Mouse (Mus musculus) liver, embryonic 14.5 days (tissue): Measurements from ENCODE around the gene OR5BS1P. TPM values are rescaled to one million over a fixed set of nuclear protein-coding genes. Genes with fewer than 3 reads are reported as not detected.

Experiments used
- ATAC-seq: fragments of 200-750 bp; cut with Nextera tagmentation; 2 replicates; pipeline ENCODE4 v1.8.0; 2017; ENCODE audit warnings: moderate number of reproducible peaks, mild to moderate bottlenecking, moderate library complexity; ENCODE audit not compliant: insufficient read depth
- DNase-seq, 3 experiments: peaks; one replicate each; pipeline ENCODE4 v3.0.0-alpha.2; 2012 to 2013; ENCODE audit warnings: low read depth in 3 of 3, low spot score in 3 of 3
- H3K27ac ChIP-seq: fragments of 300-500 bp; sonication (generic); 2 replicates; pipeline ENCODE4 v1.5.1; 2014; ENCODE audit warnings: moderate library complexity, mild to moderate bottlenecking, control low read depth, inconsistent platforms
- H3K27me3 ChIP-seq: fragments of 300-500 bp; sonication (generic); 2 replicates; pipeline ENCODE4 v1.6.1; 2014; ENCODE audit warnings: mild to moderate bottlenecking, low read length, moderate library complexity; ENCODE audit not compliant: control insufficient read depth, insufficient read depth
- H3K36me3 ChIP-seq: fragments of 300-500 bp; sonication (generic); replicated peaks from 2 replicates; pipeline ENCODE4 v1.6.1; 2014; ENCODE audit warnings: low read depth; ENCODE audit not compliant: control insufficient read depth, insufficient read depth
- H3K4me1 ChIP-seq, 2 experiments: fragments of 200-500 bp in 1 of 2; fragments of 300-500 bp in 1 of 2; sonication (generic) in 1 of 2; replicated peaks; 2 replicates each; pipeline ENCODE4 v1.6.1; 2012 to 2014; ENCODE audit warnings: antibody characterized with exemption in 1 of 2, inconsistent platforms in 1 of 2, low read length in 1 of 2; ENCODE audit not compliant: control insufficient read depth in 2 of 2, insufficient read depth in 2 of 2
- H3K4me2 ChIP-seq: fragments of 300-500 bp; sonication (generic); 2 replicates; pipeline ENCODE4 v1.6.1; 2014; ENCODE audit warnings: low read depth, mild to moderate bottlenecking, control low read depth, moderate library complexity
- H3K4me3 ChIP-seq, 2 experiments: fragments of 200-500 bp in 1 of 2; fragments of 300-500 bp in 1 of 2; sonication (generic) in 1 of 2; 2 replicates each; pipeline ENCODE4 v1.5.1; 2012 to 2014; ENCODE audit warnings: low read depth in 2 of 2, low read length in 2 of 2, mild to moderate bottlenecking in 2 of 2, control low read depth in 1 of 2, inconsistent platforms in 1 of 2, moderate library complexity in 1 of 2; ENCODE audit not compliant: insufficient read depth in 1 of 2
- H3K9ac ChIP-seq: fragments of 300-500 bp; sonication (generic); replicated peaks from 2 replicates; pipeline ENCODE4 v1.6.1; 2014; ENCODE audit warnings: mild to moderate bottlenecking, control low read depth, moderate library complexity
- H3K9me3 ChIP-seq: fragments of 300-500 bp; sonication (generic); 2 replicates; pipeline ENCODE4 v1.6.1; 2016; ENCODE audit warnings: low read length, mixed read lengths; ENCODE audit not compliant: control insufficient read depth
- CTCF ChIP-seq: IDR thresholded peaks from 2 replicates; pipeline ENCODE4 v1.5.1; 2016; ENCODE audit warnings: antibody characterized with exemption, low read depth, control low read depth
- EP300 ChIP-seq: IDR thresholded peaks from 2 replicates; pipeline ENCODE4 v1.6.1; 2016; ENCODE audit warnings: antibody characterized with exemption, low read depth
- WGBS: fragments of 180-500 bp; shearing (Covaris S2); extraction: QIAGEN DNeasy Blood & Tissue Kit; methylation state at CpG from one replicate; pipeline ENCODE4 v1.1.7; 2014; ENCODE audit not compliant: insufficient replicate concordance; 5-methylcytosine and 5-hydroxymethylcytosine counted together
- microRNA-seq: library from miRNA; unstranded; fragments of <30 nt; microRNA quantifications from one replicate; pipeline ENCODE4, GENCODE M21; 2016
- polyA plus RNA-seq, 2 experiments: library from polyadenylated mRNA; depleted of rRNA in 1 of 2; stranded (reverse) in 1 of 2; unstranded in 1 of 2; fragments of >200 nt; fragmentation: Nextera tagmentation in 1 of 2; extraction: Ambion mirVana in 1 of 2; gene quantifications; 2 replicates each; pipeline versions ENCODE4 v1.2.1 to v1.2.3; 2012 to 2014

The OR5BS1P gene
- polyA plus RNA-seq, 2 experiments, result not detected

GRCm38 (mm10) chr15:98527056-98527771, 57.5 kb downstream of the OR5BS1P start:
- Histone ChIP-seq H3K36me3 (peaks cover 78% of the 10 kb centered on the region), H3K9me3 (no peaks in the 10 kb centered on the region), H3K27me3 (no peaks in the 10 kb centered on the region), H3K9ac (no peak overlapping the region), H3K4me1 (peaks cover 4 to 6% of the 10 kb centered on the region in 2 experiments), H3K27ac (no peak overlapping the region), H3K4me3 (no peak overlapping the region), H3K4me2 (no peak overlapping the region)
- TF ChIP-seq EP300 (no peak), CTCF (no peak)
- 86% methylated on average over 5 of the region's 5 CpGs for WGBS
- ATAC-seq (no peak), DNase-seq (no peak)

- no peak for DNase-seq
- no peaks in the 10 kb centered on the region for H3K27me3 ChIP-seq
- no peak overlapping the region for H3K9ac ChIP-seq
- H3K4me1 ChIP-seq, result peaks cover 8 to 10% of the 10 kb centered on the region in 2 experiments
- no peak overlapping the region for H3K27ac ChIP-seq
- WGBS, result 84% methylated on average over 5 of the region's 5 CpGs
- peaks cover 69% of the 10 kb centered on the region for H3K36me3 ChIP-seq
- no peaks in the 10 kb centered on the region for H3K9me3 ChIP-seq
- no peak for TF ChIP-seq CTCF
- TF ChIP-seq EP300, result no peak
- no peak overlapping the region for H3K4me2 ChIP-seq
- no peak for ATAC-seq
- no peak overlapping the region for H3K4me3 ChIP-seq
Observed at GRCm38 (mm10) chr15:98528066-98528563, 58.4 kb downstream of the OR5BS1P start.

Small RNAs within 50 kb of the gene (microRNA-seq; reads per million reads assigned to microRNA genes)
- 1.3 reads per million for gene Mir1291

Other genes starting within 250 kb of the OR5BS1P start
- not detected in 2 replicates for gene Gm44579, start 248.9 kb upstream of the OR5BS1P start, polyA plus RNA-seq (2012; rRNA removed)
- not detected in 2 replicates for gene Gm44579, start 248.9 kb upstream of the OR5BS1P start, polyA plus RNA-seq (2014; fragmentation: Nextera tagmentation; extraction: Ambion mirVana)
- not detected in 2 replicates for gene Olfr287, start 248.8 kb upstream of the OR5BS1P start, polyA plus RNA-seq (2012; rRNA removed)
- not detected in 2 replicates for gene Olfr287, start 248.8 kb upstream of the OR5BS1P start, polyA plus RNA-seq (2014; fragmentation: Nextera tagmentation; extraction: Ambion mirVana)
- gene Olfr286, start 235.4 kb upstream of the OR5BS1P start, polyA plus RNA-seq (2012; rRNA removed), result not detected in 2 replicates
- not detected in 2 replicates for gene Olfr286, start 235.4 kb upstream of the OR5BS1P start, polyA plus RNA-seq (2014; fragmentation: Nextera tagmentation; extraction: Ambion mirVana)
- gene H1fnt, start 212.6 kb upstream of the OR5BS1P start, polyA plus RNA-seq (2012; rRNA removed), result not detected in 2 replicates
- not detected in 2 replicates for gene H1fnt, start 212.6 kb upstream of the OR5BS1P start, polyA plus RNA-seq (2014; fragmentation: Nextera tagmentation; extraction: Ambion mirVana)
- 0.03 and 0.11 TPM in 2 replicates for gene Zfp641, start 173.7 kb upstream of the OR5BS1P start, polyA plus RNA-seq (2012; rRNA removed)
- gene Zfp641, start 173.7 kb upstream of the OR5BS1P start, polyA plus RNA-seq (2014; fragmentation: Nextera tagmentation; extraction: Ambion mirVana), result 0.08 and 0.09 TPM in 2 replicates
- not detected in 2 replicates for gene Olfr285, start 152.5 kb upstream of the OR5BS1P start, polyA plus RNA-seq (2012; rRNA removed)
- gene Olfr285, start 152.5 kb upstream of the OR5BS1P start, polyA plus RNA-seq (2014; fragmentation: Nextera tagmentation; extraction: Ambion mirVana), result not detected in 2 replicates
- gene Olfr284, start 128.9 kb upstream of the OR5BS1P start, polyA plus RNA-seq (2012; rRNA removed), result not detected in 2 replicates
- not detected in 2 replicates for gene Olfr284, start 128.9 kb upstream of the OR5BS1P start, polyA plus RNA-seq (2014; fragmentation: Nextera tagmentation; extraction: Ambion mirVana)
- not detected in 2 replicates for gene Olfr283, start 89.0 kb upstream of the OR5BS1P start, polyA plus RNA-seq (2012; rRNA removed)
- not detected in 2 replicates for gene Olfr283, start 89.0 kb upstream of the OR5BS1P start, polyA plus RNA-seq (2014; fragmentation: Nextera tagmentation; extraction: Ambion mirVana)
- not detected in 2 replicates for gene Olfr282, start 38.7 kb upstream of the OR5BS1P start, polyA plus RNA-seq (2012; rRNA removed)
- not detected in 2 replicates for gene Olfr282, start 38.7 kb upstream of the OR5BS1P start, polyA plus RNA-seq (2014; fragmentation: Nextera tagmentation; extraction: Ambion mirVana)
- not detected in 2 replicates for gene Olfr281, start 17.3 kb upstream of the OR5BS1P start, polyA plus RNA-seq (2012; rRNA removed)
- gene Olfr281, start 17.3 kb upstream of the OR5BS1P start, polyA plus RNA-seq (2014; fragmentation: Nextera tagmentation; extraction: Ambion mirVana), result not detected in 2 replicates
- gene Lalba, start 12.8 kb downstream of the OR5BS1P start, polyA plus RNA-seq (2012; rRNA removed), result not detected in 2 replicates
- gene Lalba, start 12.8 kb downstream of the OR5BS1P start, polyA plus RNA-seq (2014; fragmentation: Nextera tagmentation; extraction: Ambion mirVana), result not detected in 2 replicates
- gene Olfr279, start 22.5 kb downstream of the OR5BS1P start, polyA plus RNA-seq (2012; rRNA removed), result not detected in 2 replicates
- not detected in 2 replicates for gene Olfr279, start 22.5 kb downstream of the OR5BS1P start, polyA plus RNA-seq (2014; fragmentation: Nextera tagmentation; extraction: Ambion mirVana)
- 17.5 and 21.7 TPM in 2 replicates for gene Kansl2, start 64.4 kb downstream of the OR5BS1P start, polyA plus RNA-seq (2012; rRNA removed)
- gene Kansl2, start 64.4 kb downstream of the OR5BS1P start, polyA plus RNA-seq (2014; fragmentation: Nextera tagmentation; extraction: Ambion mirVana), result 31.1 and 35.6 TPM in 2 replicates
- 6.1 and 8.2 TPM in 2 replicates for gene Ccnt1, start 101.0 kb downstream of the OR5BS1P start, polyA plus RNA-seq (2012; rRNA removed)
- gene Ccnt1, start 101.0 kb downstream of the OR5BS1P start, polyA plus RNA-seq (2014; fragmentation: Nextera tagmentation; extraction: Ambion mirVana), result 23.7 and 24.7 TPM in 2 replicates
- not detected in 2 replicates for gene 4930415O20Rik, start 101.1 kb downstream of the OR5BS1P start, polyA plus RNA-seq (2012; rRNA removed)
- gene 4930415O20Rik, start 101.1 kb downstream of the OR5BS1P start, polyA plus RNA-seq (2014; fragmentation: Nextera tagmentation; extraction: Ambion mirVana), result not detected in 2 replicates
- 11.3 and 13.1 TPM in 2 replicates for gene Adcy6, start 140.2 kb downstream of the OR5BS1P start, polyA plus RNA-seq (2012; rRNA removed)
- 4.2 and 5.7 TPM in 2 replicates for gene Adcy6, start 140.2 kb downstream of the OR5BS1P start, polyA plus RNA-seq (2014; fragmentation: Nextera tagmentation; extraction: Ambion mirVana)
- gene Cacnb3, start 160.9 kb downstream of the OR5BS1P start, polyA plus RNA-seq (2012; rRNA removed), result 0.85 and 1.5 TPM in 2 replicates
- 0.27 and 0.42 TPM in 2 replicates for gene Cacnb3, start 160.9 kb downstream of the OR5BS1P start, polyA plus RNA-seq (2014; fragmentation: Nextera tagmentation; extraction: Ambion mirVana)
- 16.5 and 23.4 TPM in 2 replicates for gene Ddx23, start 193.0 kb downstream of the OR5BS1P start, polyA plus RNA-seq (2012; rRNA removed)
- 11.0 and 11.7 TPM in 2 replicates for gene Ddx23, start 193.0 kb downstream of the OR5BS1P start, polyA plus RNA-seq (2014; fragmentation: Nextera tagmentation; extraction: Ambion mirVana)
- 0.25 and 0.67 TPM in 2 replicates for gene Rnd1, start 207.6 kb downstream of the OR5BS1P start, polyA plus RNA-seq (2012; rRNA removed)
- 0.24 and 0.63 TPM in 2 replicates for gene Rnd1, start 207.6 kb downstream of the OR5BS1P start, polyA plus RNA-seq (2014; fragmentation: Nextera tagmentation; extraction: Ambion mirVana)
- 0.01 TPM in 1 of 2 replicates, not detected in the other for gene Ccdc65, start 238.3 kb downstream of the OR5BS1P start, polyA plus RNA-seq (2012; rRNA removed)
- gene Ccdc65, start 238.3 kb downstream of the OR5BS1P start, polyA plus RNA-seq (2014; fragmentation: Nextera tagmentation; extraction: Ambion mirVana), result not detected in 2 replicates